Mouse (Mus musculus) spleen, adult 2 months (tissue): ENCODE results near the gene Rab3c.

Experiments used
- CTCF ChIP-seq: fragments of 200-500 bp; IDR thresholded peaks from 2 replicates; pipeline ENCODE4 v1.5.1; 2011; ENCODE audit warnings: mild to moderate bottlenecking, inconsistent platforms; ENCODE audit not compliant: insufficient read depth, insufficient read length, insufficient replicate concordance; ENCODE audit errors: extremely low read depth
- POLR2A ChIP-seq: fragments of 200-500 bp; IDR thresholded peaks from 2 replicates; pipeline ENCODE4 v1.6.1; 2011; ENCODE audit warnings: low read depth, low read length, inconsistent platforms

- TF ChIP-seq CTCF (no peak), POLR2A (no peak)
Measured at GRCm38 (mm10) chr13:110006106-110006781, 274.6 kb downstream of the Rab3c start.
